Mouse (Mus musculus) MEL (cell line): ENCODE measurements around the gene Speg. TPM values are rescaled to one million over a fixed set of nuclear protein-coding genes. Genes with fewer than 3 reads are reported as not detected.

ENCODE experiments used
- DNase-seq: peaks from one replicate; pipeline ENCODE4 v3.0.0; 2011; ENCODE audit warnings: low read depth, low spot score
- H3K27ac ChIP-seq: 2 replicates; pipeline ENCODE4 v1.5.1; 2012; ENCODE audit warnings: low read depth, mild to moderate bottlenecking, control low read depth, low read length, moderate library complexity; ENCODE audit not compliant: control insufficient read depth
- H3K27me3 ChIP-seq, 2 experiments: fragments of 150-350 bp in 1 of 2; sonication (generic) in 1 of 2; 2 replicates each; pipeline ENCODE4 v1.6.1; 2012; ENCODE audit warnings: low read length in 2 of 2, mild to moderate bottlenecking in 2 of 2, improper control_type of control experiment in 1 of 2, moderate library complexity in 1 of 2; ENCODE audit not compliant: insufficient read depth in 2 of 2, control insufficient read depth in 1 of 2
- H3K36me3 ChIP-seq, 2 experiments: 2 replicates each; pipeline ENCODE4 v1.6.1; 2012 to 2014; ENCODE audit warnings: low read length in 2 of 2, improper control_type of control experiment in 1 of 2, inconsistent platforms in 1 of 2, mild to moderate bottlenecking in 1 of 2; ENCODE audit not compliant: insufficient read depth in 2 of 2, control insufficient read depth in 1 of 2
- H3K4me1 ChIP-seq, 2 experiments: fragments of 150-350 bp in 1 of 2; sonication (generic) in 1 of 2; 2 replicates each; pipeline ENCODE4 v1.6.1; 2012; ENCODE audit warnings: low read length in 2 of 2, improper control_type of control experiment in 1 of 2, mild to moderate bottlenecking in 1 of 2; ENCODE audit not compliant: insufficient read depth in 2 of 2, control insufficient read depth in 1 of 2
- H3K4me3 ChIP-seq, 2 experiments: fragments of 150-350 bp in 1 of 2; sonication (generic) in 1 of 2; 2 replicates each; pipeline ENCODE4 v1.5.1; 2012; ENCODE audit warnings: low read depth in 2 of 2, low read length in 2 of 2, mild to moderate bottlenecking in 2 of 2, moderate library complexity in 2 of 2, control low read depth in 1 of 2, improper control_type of control experiment in 1 of 2; ENCODE audit not compliant: control insufficient read depth in 1 of 2, insufficient read depth in 1 of 2
- H3K79me2 ChIP-seq: 2 replicates; pipeline ENCODE4 v1.6.1; 2012; ENCODE audit warnings: mild to moderate bottlenecking, low read length, moderate library complexity; ENCODE audit not compliant: control insufficient read depth, poor library complexity, insufficient read depth
- H3K9ac ChIP-seq: 2 replicates; pipeline ENCODE4 v1.6.1; 2012; ENCODE audit warnings: low read depth, mild to moderate bottlenecking, control low read depth, low read length, moderate library complexity; ENCODE audit not compliant: control insufficient read depth, poor library complexity, severe bottlenecking
- H3K9me3 ChIP-seq: fragments of 150-350 bp; sonication (generic); replicated peaks from 2 replicates; pipeline ENCODE4 v1.6.1; 2012; ENCODE audit warnings: mild to moderate bottlenecking, low read length, improper control_type of control experiment, moderate library complexity; ENCODE audit not compliant: insufficient read depth
- CHD2 ChIP-seq: IDR thresholded peaks from 2 replicates; pipeline ENCODE4 v1.6.1; 2011; ENCODE audit warnings: low read length, improper control_type of control experiment
- EP300 ChIP-seq, 2 experiments: IDR thresholded peaks; 2 replicates each; pipeline ENCODE4 v1.6.1; 2011; ENCODE audit warnings: improper control_type of control experiment in 2 of 2, low read length in 2 of 2, low read depth in 1 of 2, mild to moderate bottlenecking in 1 of 2
- ETS1 ChIP-seq: IDR thresholded peaks from 2 replicates; pipeline ENCODE4 v1.6.1; 2012; ENCODE audit warnings: low read depth, mild to moderate bottlenecking, inconsistent platforms, low read length, improper control_type of control experiment, moderate library complexity
- JUND ChIP-seq: IDR thresholded peaks from 2 replicates; pipeline ENCODE4 v1.6.1; 2011; ENCODE audit warnings: low read depth, mild to moderate bottlenecking, improper control_type of control experiment, low read length
- KAT2A ChIP-seq: conservative IDR thresholded peaks from 2 replicates; pipeline ENCODE4 v1.6.1; 2012; ENCODE audit warnings: low read depth, low read length, improper control_type of control experiment, inconsistent platforms
- MAZ ChIP-seq: IDR thresholded peaks from 2 replicates; pipeline ENCODE4 v1.6.1; 2012; ENCODE audit warnings: low read depth, mild to moderate bottlenecking, inconsistent platforms, low read length, improper control_type of control experiment
- MEF2A ChIP-seq: IDR thresholded peaks from 2 replicates; pipeline ENCODE4 v1.6.1; 2014; ENCODE audit warnings: low read depth, mild to moderate bottlenecking, inconsistent platforms, low read length, improper control_type of control experiment; ENCODE audit not compliant: poor library complexity, insufficient replicate concordance, severe bottlenecking; ENCODE audit errors: extremely low read depth
- MXI1 ChIP-seq: IDR thresholded peaks from 2 replicates; pipeline ENCODE4 v1.6.1; 2011; ENCODE audit warnings: mild to moderate bottlenecking, low read depth, low read length, improper control_type of control experiment
- NELFE ChIP-seq: IDR thresholded peaks from 2 replicates; pipeline ENCODE4 v1.6.1; 2011; ENCODE audit warnings: low read depth, low read length, improper control_type of control experiment
- NRF1 ChIP-seq: IDR thresholded peaks from 2 replicates; pipeline ENCODE4 v1.6.1; 2014; ENCODE audit warnings: low read depth, mild to moderate bottlenecking, inconsistent platforms, low read length, improper control_type of control experiment, moderate library complexity; ENCODE audit not compliant: poor library complexity, insufficient read depth, severe bottlenecking
- POLR2A ChIP-seq, 2 experiments: IDR thresholded peaks; 2 replicates each; pipeline ENCODE4 v1.6.1; 2011 to 2012; ENCODE audit warnings: low read length in 2 of 2, mild to moderate bottlenecking in 2 of 2, control low read depth in 1 of 2, improper control_type of control experiment in 1 of 2, low read depth in 1 of 2, moderate library complexity in 1 of 2; ENCODE audit not compliant: control insufficient read depth in 1 of 2, insufficient read depth in 1 of 2, poor library complexity in 1 of 2
- POLR2AphosphoS5 ChIP-seq: IDR thresholded peaks from 2 replicates; pipeline ENCODE4 v1.6.1; 2012; ENCODE audit warnings: low read depth, borderline replicate concordance, mild to moderate bottlenecking, inconsistent platforms, low read length, moderate library complexity, mixed read lengths
- RAD21 ChIP-seq: IDR thresholded peaks from 2 replicates; pipeline ENCODE4 v1.6.1; 2011; ENCODE audit warnings: mild to moderate bottlenecking, low read depth, low read length, improper control_type of control experiment
- RCOR1 ChIP-seq: IDR thresholded peaks from 2 replicates; pipeline ENCODE4 v1.6.1; 2012; ENCODE audit warnings: low read depth, mild to moderate bottlenecking, inconsistent platforms, low read length, improper control_type of control experiment
- SIN3A ChIP-seq: IDR thresholded peaks from 2 replicates; pipeline ENCODE4 v1.6.1; 2012; ENCODE audit warnings: low read length, improper control_type of control experiment, inconsistent platforms
- SMC3 ChIP-seq: IDR thresholded peaks from 2 replicates; pipeline ENCODE4 v1.6.1; 2011; ENCODE audit warnings: low read depth, low read length, improper control_type of control experiment
- TBP ChIP-seq: IDR thresholded peaks from 2 replicates; pipeline ENCODE4 v1.8.0; 2011; ENCODE audit warnings: low read depth, low read length, improper control_type of control experiment
- TCF12 ChIP-seq: IDR thresholded peaks from 2 replicates; pipeline ENCODE4 v1.6.1; 2014; ENCODE audit warnings: low read depth, mild to moderate bottlenecking, inconsistent platforms, low read length, improper control_type of control experiment, moderate library complexity
- UBTF ChIP-seq: IDR thresholded peaks from 2 replicates; pipeline ENCODE4 v1.6.1; 2012; ENCODE audit warnings: low read depth, mild to moderate bottlenecking, inconsistent platforms, low read length, improper control_type of control experiment, moderate library complexity, borderline replicate concordance; ENCODE audit not compliant: insufficient read depth
- USF1 ChIP-seq: IDR thresholded peaks from 2 replicates; pipeline ENCODE4 v1.6.1; 2014; ENCODE audit warnings: low read depth, mild to moderate bottlenecking, inconsistent platforms, low read length, improper control_type of control experiment, moderate library complexity
- USF2 ChIP-seq, 2 experiments: IDR thresholded peaks; 2 replicates each; pipeline ENCODE4 v1.6.1; 2011 to 2012; ENCODE audit warnings: improper control_type of control experiment in 2 of 2, low read length in 2 of 2, borderline replicate concordance in 1 of 2, inconsistent platforms in 1 of 2, low read depth in 1 of 2, mild to moderate bottlenecking in 1 of 2; ENCODE audit not compliant: insufficient read depth in 1 of 2
- ZC3H11A ChIP-seq: IDR thresholded peaks from 2 replicates; pipeline ENCODE4 v1.6.1; 2012; ENCODE audit warnings: low read depth, mild to moderate bottlenecking, inconsistent platforms, low read length, improper control_type of control experiment
- polyA plus RNA-seq, 2 experiments: library from polyadenylated mRNA; stranded (reverse) in 1 of 2; unstranded in 1 of 2; fragments of >175 nt in 1 of 2; fragments of >200 nt in 1 of 2; gene quantifications; 2 replicates each; pipeline versions ENCODE4 v1.2.1 to v1.2.4; 2012; ENCODE audit warnings: low replicate concordance in 2 of 2, low read depth in 1 of 2; ENCODE audit not compliant: insufficient read length in 2 of 2, insufficient read depth in 1 of 2, missing spikeins in 1 of 2
- total RNA-seq: library from RNA; depleted of rRNA; stranded (reverse); fragments of 300-350 nt; gene quantifications from 2 replicates; pipeline ENCODE4 v1.2.3, GENCODE M21; 2012

The Speg gene
- total and polyA plus RNA-seq, 3 experiments, result 1.7 to 9.5 TPM; not detected in 1

- Histone ChIP-seq H3K79me2 (no peaks in the 10 kb centered on the region), H3K9ac (no peak overlapping the region), H3K27me3 (no peaks in the 10 kb centered on the region), H3K4me1 (peaks cover 10 to 21% of the 10 kb centered on the region in 2 experiments; a peak in 2 of 4 replicates), H3K4me3 (no peak overlapping the region), H3K36me3 (peaks cover 0 to 9% of the 10 kb centered on the region in 2 experiments; a peak in 2 of 4 replicates), H3K9me3 (no peaks in the 10 kb centered on the region), H3K27ac (no peak overlapping the region)
- DNase-seq, result no peak
- TF ChIP-seq CHD2 (no peak), RAD21 (no peak), SIN3A (no peak), NRF1 (no peak), POLR2AphosphoS5 (no peak), POLR2A (IDR thresholded peaks at IDR 0.05; ENCODE audit: control insufficient read depth in 1 of 2, insufficient read depth in 1 of 2, low read depth in 1 of 2, low read length in 2 of 2, poor library complexity in 1 of 2) (no peak)
Observed at GRCm38 (mm10) chr1:75441471-75441996, 66.4 kb downstream of the Speg start.

- peaks cover 8 to 21% of the 10 kb centered on the region in 2 experiments; a peak in 3 of 4 replicates for H3K4me1 ChIP-seq
- no peaks in the 10 kb centered on the region for H3K9me3 ChIP-seq
- no peak for DNase-seq
- H3K4me3 ChIP-seq, result no peak overlapping the region
- no peaks in the 10 kb centered on the region for H3K27me3 ChIP-seq
- no peak overlapping the region for H3K27ac ChIP-seq
- no peaks in the 10 kb centered on the region; the same call in 1 of the 2 replicates for H3K79me2 ChIP-seq
- H3K9ac ChIP-seq, result no peak overlapping the region
- TF ChIP-seq MAZ, result no peak
- TF ChIP-seq USF1, result no peak
- no peak for TF ChIP-seq KAT2A
- no peak for TF ChIP-seq ZC3H11A
- no peak for TF ChIP-seq RCOR1
- no peak for TF ChIP-seq TCF12
- no peak for TF ChIP-seq ETS1
- TF ChIP-seq CHD2, result no peak
- no peak for TF ChIP-seq UBTF
- no peak for TF ChIP-seq TBP
- TF ChIP-seq JUND, result no peak
- no peak for TF ChIP-seq NELFE
- TF ChIP-seq RAD21, result no peak
- no peak for TF ChIP-seq USF2 (IDR thresholded peaks at IDR 0.05; ENCODE audit: borderline replicate concordance in 1 of 2, insufficient read depth in 1 of 2, low read depth in 1 of 2, low read length in 2 of 2)
- no peak for TF ChIP-seq NRF1
- no peak for TF ChIP-seq MEF2A
- no peak for TF ChIP-seq POLR2AphosphoS5
- TF ChIP-seq SMC3, result no peak
- no peak for TF ChIP-seq MXI1
- TF ChIP-seq EP300 (IDR thresholded peaks at IDR 0.05; ENCODE audit: low read depth in 1 of 2, low read length in 2 of 2), result no peak
- peaks cover 0 to 8% of the 10 kb centered on the region in 2 experiments; a peak in 2 of 4 replicates for H3K36me3 ChIP-seq
Observed at GRCm38 (mm10) chr1:75442171-75442570, 67.1 kb downstream of the Speg start.
